Mouse (Mus musculus): ENCODE measurements around the gene Il21r. TPM values are rescaled to one million over a fixed set of nuclear protein-coding genes. Genes with fewer than 3 reads are reported as not detected.
A peak's percentile ranks its signal among the peaks of the same experiment; 100 is the strongest.

Il21r gene
- total RNA-seq, 2 experiments from 2014 or later, result 0.09 to 0.10 TPM

DNA sequence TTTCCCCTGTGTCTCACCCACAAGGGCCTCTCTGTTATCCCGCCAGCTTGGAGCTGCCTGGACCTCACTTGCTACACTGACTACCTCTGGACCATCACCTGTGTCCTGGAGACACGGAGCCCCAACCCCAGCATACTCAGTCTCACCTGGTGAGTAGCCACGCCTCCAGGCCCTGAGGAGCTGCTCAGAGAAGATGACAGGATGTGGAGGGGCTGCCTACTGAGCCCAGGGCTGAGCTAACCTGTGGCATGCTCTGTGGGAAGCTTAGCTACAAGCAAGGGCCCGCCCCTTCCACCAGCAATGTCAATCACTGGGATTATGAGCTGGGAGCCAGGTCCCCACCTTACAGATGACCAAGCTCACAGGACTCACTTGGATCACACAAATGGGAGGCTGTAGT lies 22.0 kb downstream of the Il21r start:
- intact Hi-C loops (cut with DNase I; ENCODE audit: low total_unique reads), result no loop called here
- no peak for DNase-seq

DNA sequence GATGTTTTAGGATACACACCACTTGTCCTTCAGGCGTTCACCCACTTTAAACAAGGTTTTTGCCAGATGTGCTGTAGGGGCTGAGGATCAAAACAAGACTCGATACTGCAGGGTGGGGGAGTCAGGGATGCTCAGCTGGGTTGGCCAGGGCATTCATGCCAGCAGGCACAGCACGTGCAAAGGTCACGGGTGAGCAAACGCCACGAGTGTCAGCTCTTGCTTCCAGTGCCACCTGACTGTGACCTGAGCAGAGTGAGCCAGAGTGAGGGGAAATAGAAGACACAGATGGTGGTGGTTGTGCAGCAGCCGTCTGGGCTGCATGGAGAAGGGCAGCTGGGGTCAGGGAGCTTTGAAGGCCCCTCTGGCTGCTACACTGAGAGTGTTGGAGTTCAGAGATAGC lies 22.6 kb downstream of the Il21r start:
- no peak for DNase-seq

GRCm38 (mm10) chr7:125630317-125630716 lies 27.1 kb downstream of the Il21r start:
- DNase-seq, result no peak
- intact Hi-C loops (cut with DNase I; ENCODE audit: low total_unique reads), result no loop called here

More for the DNA sequence above, 22.6 kb downstream of the Il21r start:
- intact Hi-C loops (cut with DNase I; ENCODE audit: low total_unique reads), result no loop called here

GRCm38 (mm10) chr7:125630989-125631388 lies 27.8 kb downstream of the Il21r start:
- no peak for DNase-seq
- intact Hi-C loops (cut with DNase I; ENCODE audit: low total_unique reads), result no loop called here

DNA sequence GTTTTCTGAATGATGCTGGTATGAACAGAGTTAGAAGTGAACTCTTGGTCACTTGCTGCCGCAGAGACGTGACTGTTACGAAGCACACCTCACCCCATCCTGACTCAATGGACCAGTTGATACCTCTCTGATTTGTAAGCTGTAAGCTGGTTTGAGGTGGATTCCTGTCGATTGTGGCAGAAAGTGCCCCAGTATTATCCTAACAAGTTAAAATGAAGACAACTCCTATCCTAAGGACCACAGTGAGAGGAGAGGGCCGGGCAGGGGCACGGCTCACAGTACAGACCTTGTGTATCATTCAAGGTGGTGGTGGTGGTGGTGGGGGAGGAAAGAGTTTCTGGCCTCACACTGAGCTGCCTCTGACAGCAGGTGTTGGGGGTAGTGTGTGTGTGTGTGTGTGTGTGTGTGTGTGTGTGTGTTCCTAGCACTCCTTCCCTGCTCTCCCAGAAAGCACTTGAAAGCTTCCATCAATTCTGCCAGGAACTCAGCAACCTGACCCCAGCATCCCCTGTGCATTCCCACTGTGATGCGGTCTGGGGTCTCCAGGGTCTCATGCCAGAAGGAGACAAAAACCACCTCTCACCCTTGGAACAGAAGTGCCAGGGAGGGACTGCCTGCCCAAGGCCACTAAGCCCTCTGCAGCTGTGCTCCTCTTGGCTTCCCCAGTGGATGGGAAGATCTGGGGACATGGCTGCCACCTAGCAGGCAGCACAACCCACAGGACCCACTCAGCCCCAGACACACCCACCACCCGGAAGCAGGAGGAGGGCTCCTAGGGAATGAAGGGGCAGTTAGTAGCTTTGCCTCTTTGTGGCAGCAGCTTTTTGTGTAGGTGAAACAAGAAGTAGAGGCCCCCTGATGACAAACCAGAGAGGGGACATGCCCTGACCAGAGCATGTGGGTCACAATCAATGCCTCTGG lies 34.3 kb downstream of the Il21r start:
- intact Hi-C loops (cut with DNase I; ENCODE audit: low total_unique reads), result no loop called here
- DNase-seq, result no peak

- DNase-seq, result no peak
- intact Hi-C loops (cut with DNase I; ENCODE audit: low total_unique reads), result no loop called here
These were observed 35.1 kb downstream of the Il21r start for GRCm38 (mm10) chr7:125638376-125638775.

DNA sequence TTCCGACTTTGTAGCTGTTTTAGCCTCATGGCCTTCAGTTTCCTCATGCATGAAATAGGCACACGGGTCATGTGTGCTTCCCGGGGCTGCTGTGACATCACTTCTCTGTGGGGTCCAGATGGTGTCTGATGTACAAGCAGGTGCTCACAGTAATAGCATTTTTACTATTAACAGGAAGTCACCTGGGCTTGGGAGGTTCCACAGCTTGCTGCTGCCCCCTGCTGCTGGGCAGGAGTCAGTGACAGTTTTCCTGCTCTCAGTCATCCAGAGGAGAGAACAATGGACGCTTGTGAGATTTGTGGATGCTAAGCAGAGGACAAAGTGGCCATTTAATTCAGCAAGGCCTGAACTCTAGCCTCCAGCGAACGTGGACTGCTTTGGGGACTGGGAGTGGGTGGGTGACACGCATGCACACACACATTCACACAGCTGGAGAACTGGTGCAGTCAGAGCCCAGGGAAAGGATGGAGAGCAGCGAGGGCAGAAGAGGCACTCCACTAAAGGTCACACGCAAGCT lies 35.7 kb downstream of the Il21r start:
- DNase-seq, result peak; percentile 38

GRCm38 (mm10) chr7:125643880-125644279 lies 40.7 kb downstream of the Il21r start:
- DNase-seq, result no peak
- intact Hi-C loops (cut with DNase I; ENCODE audit: low total_unique reads), result no loop called here

More for the DNA sequence above, 35.7 kb downstream of the Il21r start:
- intact Hi-C loops (cut with DNase I; ENCODE audit: low total_unique reads), result no loop called here

GRCm38 (mm10) chr7:125645413-125645812 lies 42.2 kb downstream of the Il21r start:
- intact Hi-C loops (cut with DNase I; ENCODE audit: low total_unique reads), result no loop called here
- no peak for DNase-seq

DNA sequence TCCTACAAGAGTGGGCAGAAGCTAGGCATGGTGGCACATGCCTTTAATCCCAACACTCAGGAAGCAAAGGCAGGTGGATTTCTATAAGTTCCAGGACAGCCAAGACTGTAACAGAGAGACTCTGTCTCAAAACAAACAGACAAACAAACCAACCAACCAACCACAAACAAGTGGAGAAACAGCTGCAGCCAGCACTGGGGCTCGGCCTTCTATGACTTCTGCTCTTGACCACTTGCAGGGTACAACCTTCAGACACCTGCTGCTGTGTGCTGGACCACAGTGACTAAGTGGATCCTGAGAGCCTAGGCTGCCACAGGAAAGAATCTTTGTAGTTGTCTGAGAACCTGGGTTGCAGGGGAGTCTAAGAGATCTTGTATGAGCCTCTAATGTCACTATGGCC lies 45.8 kb downstream of the Il21r start:
- intact Hi-C loops (cut with DNase I; ENCODE audit: low total_unique reads), result no loop called here
- DNase-seq, result no peak

GRCm38 (mm10) chr7:125657511-125657910 lies 54.3 kb downstream of the Il21r start:
- intact Hi-C loops (cut with DNase I; ENCODE audit: low total_unique reads), result no loop called here
- DNase-seq, result no peak

DNA sequence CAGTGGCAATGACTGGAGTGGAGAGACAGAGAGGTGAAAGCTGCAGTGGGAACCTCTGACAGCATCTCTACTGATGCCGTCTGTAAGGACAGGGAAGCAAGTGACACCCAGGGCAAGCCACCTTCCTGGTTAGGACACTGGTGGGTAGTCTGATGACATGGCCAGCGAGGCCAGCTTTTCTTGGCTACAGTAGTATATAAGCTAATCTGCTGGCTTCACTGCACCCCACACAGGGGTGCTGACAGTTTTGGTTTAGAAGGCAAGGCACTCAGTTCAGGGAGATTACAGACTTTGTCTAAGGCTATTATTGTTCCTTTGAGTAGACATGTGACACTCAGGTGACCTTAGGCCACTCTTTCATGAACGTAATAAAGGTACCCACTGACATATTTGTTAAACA lies 60.4 kb downstream of the Il21r start:
- no peak for DNase-seq
- intact Hi-C loops (cut with DNase I; ENCODE audit: low total_unique reads), result no loop called here

GRCm38 (mm10) chr7:125670865-125671264 lies 67.6 kb downstream of the Il21r start:
- no peak for DNase-seq
- intact Hi-C loops (cut with DNase I; ENCODE audit: low total_unique reads), result loop anchor here (10.0 kb wide), 1 partner anchor 414 kb away; the partner anchor contains the start of gene Gsg1l

DNA sequence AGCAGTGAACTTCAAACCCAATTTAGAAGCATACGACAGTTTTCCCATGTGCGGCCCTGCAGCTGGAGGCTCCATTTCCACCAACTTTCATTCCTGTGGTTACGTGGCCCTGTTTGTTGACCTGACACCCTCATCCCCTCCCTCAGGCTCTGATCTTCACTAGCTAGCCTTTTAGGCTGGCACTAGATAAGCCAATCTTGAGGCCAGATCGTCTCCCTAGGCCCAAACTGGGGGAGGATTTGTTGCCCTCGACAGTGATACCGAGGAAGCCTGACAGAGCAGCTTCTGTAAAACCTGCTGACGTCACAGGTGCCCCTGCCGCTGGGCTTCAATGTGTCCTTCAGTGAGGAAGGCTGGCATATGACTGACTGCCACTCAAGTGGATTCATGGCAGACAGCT lies 68.2 kb downstream of the Il21r start:
- DNase-seq, result no peak
- intact Hi-C loops (cut with DNase I; ENCODE audit: low total_unique reads), result loop anchor here (10.0 kb wide), 1 partner anchor 413 kb away; the partner anchor contains the start of gene Gsg1l

GRCm38 (mm10) chr7:125674916-125675315 lies 71.7 kb downstream of the Il21r start:
- DNase-seq, result no peak

GRCm38 (mm10) chr7:125678756-125679155 lies 75.5 kb downstream of the Il21r start:
- intact Hi-C loops (cut with DNase I; ENCODE audit: low total_unique reads), result loop anchor here (10.0 kb wide), 1 partner anchor 406 kb away; the partner anchor contains the start of gene Gsg1l
- DNase-seq, result no peak

More at GRCm38 (mm10) chr7:125674916-125675315, 71.7 kb downstream of the Il21r start:
- intact Hi-C loops (cut with DNase I; ENCODE audit: low total_unique reads), result loop anchor here (10.0 kb wide), 1 partner anchor 410 kb away; the partner anchor contains the start of gene Gsg1l

DNA sequence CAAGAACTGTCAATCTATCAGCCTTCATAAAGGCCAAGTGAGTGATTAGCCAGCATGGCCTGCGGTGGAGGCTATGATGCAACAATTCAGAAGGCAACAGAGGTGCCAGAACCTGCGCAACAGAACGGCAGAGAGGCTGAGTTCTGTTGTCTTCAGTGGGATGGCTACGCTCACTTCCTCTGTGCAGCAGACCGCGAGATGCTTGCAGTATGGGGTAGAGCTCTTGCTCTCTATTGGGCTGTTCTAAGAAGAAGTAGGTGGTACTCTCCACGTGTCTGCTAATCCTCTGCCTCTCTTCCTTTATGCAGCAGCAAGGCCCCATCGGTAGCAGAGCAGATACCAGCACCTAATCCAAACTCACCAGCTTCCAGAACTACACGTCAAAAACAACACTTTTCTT lies 76.7 kb downstream of the Il21r start:
- intact Hi-C loops (cut with DNase I; ENCODE audit: low total_unique reads), result loop anchor here (10.0 kb wide), 1 partner anchor 405 kb away; the partner anchor contains the start of gene Gsg1l
- no peak for DNase-seq

Data from gastrocnemius, postnatal 14 days (tissue).